Mouse (Mus musculus): Measurements from ENCODE around the gene Smad6.

Gene Smad6

GRCm38 (mm10) chr9:63982937-63983632 lies 38.8 kb downstream of the Smad6 start:
- peak; percentile 38 for DNase-seq (ENCODE audit: low spot score)

- DNase-seq (ENCODE audit: low spot score): no peak
Measured at GRCm38 (mm10) chr9:63981912-63982311, 39.9 kb downstream of the Smad6 start.

GRCm38 (mm10) chr9:63981371-63981770 lies 40.5 kb downstream of the Smad6 start:
- no peak for DNase-seq (ENCODE audit: low spot score)

- DNase-seq (ENCODE audit: low spot score): peak; percentile 52
Measured at GRCm38 (mm10) chr9:63980179-63981086, 41.4 kb downstream of the Smad6 start.

GRCm38 (mm10) chr9:63979275-63979674 lies 42.6 kb downstream of the Smad6 start:
- DNase-seq (ENCODE audit: low spot score): peak; percentile 51

- DNase-seq (ENCODE audit: low spot score): no peak
Measured at GRCm38 (mm10) chr9:63978682-63979081, 43.2 kb downstream of the Smad6 start.

GRCm38 (mm10) chr9:63975996-63976395 lies 45.9 kb downstream of the Smad6 start:
- DNase-seq (ENCODE audit: low spot score): no peak

- no peak for DNase-seq (ENCODE audit: low spot score)
Measured at GRCm38 (mm10) chr9:63974258-63975023, 47.4 kb downstream of the Smad6 start.

GRCm38 (mm10) chr9:63973662-63974190 lies 48.1 kb downstream of the Smad6 start:
- DNase-seq (ENCODE audit: low spot score): no peak

GRCm38 (mm10) chr9:63972576-63973290 lies 49.1 kb downstream of the Smad6 start:
- DNase-seq (ENCODE audit: low spot score): no peak

- no peak for DNase-seq (ENCODE audit: low spot score)
Measured at GRCm38 (mm10) chr9:63971557-63971956, 50.3 kb downstream of the Smad6 start.

GRCm38 (mm10) chr9:63970836-63971235 lies 51.0 kb downstream of the Smad6 start:
- no peak for DNase-seq (ENCODE audit: low spot score)

GRCm38 (mm10) chr9:63970388-63970787 lies 51.5 kb downstream of the Smad6 start:
- DNase-seq (ENCODE audit: low spot score): no peak

GRCm38 (mm10) chr9:63969467-63969866 lies 52.4 kb downstream of the Smad6 start:
- no peak for DNase-seq (ENCODE audit: low spot score)

GRCm38 (mm10) chr9:63968592-63968991 lies 53.3 kb downstream of the Smad6 start:
- DNase-seq (ENCODE audit: low spot score): no peak

GRCm38 (mm10) chr9:63967408-63968172 lies 54.3 kb downstream of the Smad6 start:
- no peak for DNase-seq (ENCODE audit: low spot score)

- DNase-seq (ENCODE audit: low spot score): no peak
Measured at GRCm38 (mm10) chr9:63965579-63965981, 56.3 kb downstream of the Smad6 start.

- no peak for DNase-seq (ENCODE audit: low spot score)
Measured at GRCm38 (mm10) chr9:63961881-63962280, 60.0 kb downstream of the Smad6 start.

GRCm38 (mm10) chr9:63960829-63961185 lies 61.1 kb downstream of the Smad6 start:
- no peak for DNase-seq (ENCODE audit: low spot score)

- peak; percentile 78 for DNase-seq (ENCODE audit: low spot score)
Measured at GRCm38 (mm10) chr9:63959933-63960828, 61.7 kb downstream of the Smad6 start.
